Mouse (Mus musculus): ENCODE data around the gene Cpne1.
A peak's percentile ranks its signal among the peaks of the same experiment; 100 is the strongest.
"Not testable (repeated sequence)": the region's sequence is repeated elsewhere in the genome, so short reads cannot be mapped to it uniquely, and the experiment has no call there.

The Cpne1 gene

DNA sequence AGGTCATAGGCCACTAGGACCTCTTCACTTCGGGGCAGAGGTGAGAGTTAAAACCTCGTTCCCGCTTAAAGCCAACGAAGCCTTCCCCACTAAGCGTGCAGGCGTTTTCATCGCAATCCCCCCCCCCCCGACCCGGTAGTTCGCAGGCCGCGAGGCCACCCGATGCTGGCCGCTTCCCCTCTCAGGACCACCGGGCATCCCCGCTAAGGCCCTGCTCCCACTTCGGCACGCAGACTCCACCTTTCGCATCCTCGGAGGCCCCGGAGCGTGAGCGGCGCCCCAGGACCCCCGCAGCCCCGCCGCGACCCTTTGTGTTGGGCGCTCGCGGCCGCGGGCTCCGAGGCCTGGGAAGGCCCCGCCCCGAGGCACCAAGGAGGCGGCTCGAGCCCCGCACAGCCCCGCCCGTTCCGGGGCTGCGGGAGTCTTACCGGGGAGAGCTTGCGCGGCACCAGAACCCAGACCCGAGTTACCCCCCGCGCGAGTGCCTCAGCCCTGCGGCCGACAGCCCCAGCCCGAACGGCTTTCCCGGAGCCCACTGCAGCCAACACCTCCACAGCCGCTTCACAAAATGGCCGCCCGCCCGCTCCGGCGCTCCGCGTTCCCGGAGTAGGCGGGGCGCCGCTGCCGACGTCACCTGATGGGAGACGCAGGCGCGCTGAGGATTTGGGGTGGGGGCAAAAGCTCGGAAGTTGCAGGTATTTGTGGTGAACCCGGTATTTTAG lies at the start of gene Cpne1, which contains the start of gene Rbm12:
Cpne1 (minus strand) TSS at position 608 of the 722 bp plus-strand sequence.
Rbm12 (minus strand) TSS at position 621 of the 722 bp plus-strand sequence.
- DNase-seq (ENCODE audit: low spot score): peak; percentile 97

DNA sequence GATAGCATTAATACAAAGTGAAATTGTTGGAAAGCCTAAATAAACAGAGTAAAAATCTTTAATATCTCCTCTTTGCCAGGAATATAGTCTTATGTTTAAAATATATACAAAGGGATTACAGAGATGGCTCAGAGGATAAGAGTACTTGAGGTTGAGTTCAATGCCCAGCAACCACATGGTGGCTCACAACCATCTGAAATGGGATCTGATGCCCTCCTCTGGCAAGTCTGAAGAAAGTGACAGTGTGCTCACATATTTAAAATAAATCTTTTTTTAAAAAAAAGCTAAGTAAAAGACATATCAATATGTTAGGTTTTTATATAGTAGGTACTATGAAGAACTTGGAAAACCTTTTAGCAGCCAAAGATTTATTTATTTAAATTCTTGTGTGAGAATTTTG lies 39.8 kb upstream of the Cpne1 start:
- DNase-seq (ENCODE audit: low spot score): no peak

DNA sequence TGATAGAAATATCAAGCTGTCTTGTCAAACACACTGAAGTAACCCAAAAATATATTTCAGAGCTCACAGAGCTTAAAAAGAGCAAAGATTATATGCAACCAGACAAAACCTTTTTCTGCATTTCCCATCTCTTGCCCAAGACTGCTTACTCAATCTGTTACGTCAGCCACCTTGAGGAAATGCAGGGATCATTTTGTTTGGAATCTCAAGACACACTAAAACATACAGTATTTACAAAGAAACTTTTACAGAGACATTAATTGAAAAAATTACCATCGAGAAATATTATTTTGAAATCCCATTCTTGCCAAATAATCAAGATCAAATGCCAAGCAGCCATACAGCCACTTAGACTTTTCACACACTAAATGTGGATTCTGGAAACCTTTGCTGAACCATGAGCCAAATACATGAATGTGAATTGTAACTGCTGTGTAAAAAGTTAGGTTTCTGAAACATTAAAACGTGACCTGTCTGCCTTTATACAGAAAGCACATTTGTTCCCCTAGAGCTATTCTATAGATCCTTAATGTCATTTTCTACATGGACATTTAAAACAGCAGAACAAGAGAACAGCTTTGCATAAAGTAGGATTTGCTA lies 35.7 kb upstream of the Cpne1 start:
- no peak for DNase-seq (ENCODE audit: low spot score)

DNA sequence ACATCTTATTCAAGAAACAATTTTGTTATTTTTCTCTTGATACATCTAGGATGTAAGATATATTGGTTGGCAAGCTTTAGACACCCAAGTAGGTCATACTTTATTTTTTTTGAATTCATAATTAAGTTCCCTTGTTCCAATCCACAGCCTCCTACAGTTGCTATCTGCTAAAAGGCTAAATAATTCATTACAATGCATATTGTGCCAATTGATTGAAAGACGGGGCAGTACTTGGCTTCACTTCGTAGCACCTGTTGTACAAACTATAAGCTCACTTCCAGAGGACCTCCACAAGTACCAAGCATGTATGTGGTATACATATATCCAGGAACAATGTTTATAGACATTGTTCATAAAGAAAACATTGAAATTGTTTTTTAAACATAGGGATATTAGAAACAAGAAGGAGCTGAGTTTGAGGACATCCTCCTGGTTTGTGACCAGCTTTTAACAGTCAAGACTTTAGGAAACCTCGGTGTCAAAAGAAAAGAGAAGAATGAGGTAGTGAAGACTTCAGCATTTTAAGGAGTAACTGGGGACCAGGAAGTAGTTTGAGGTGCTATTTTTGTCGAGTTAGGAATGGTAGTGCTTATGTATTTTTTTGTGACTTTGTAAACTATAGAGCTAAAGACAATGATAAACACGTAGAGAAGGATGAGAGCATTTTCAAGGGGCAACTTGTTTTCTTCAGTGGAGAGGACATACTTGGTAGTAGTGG lies 34.7 kb upstream of the Cpne1 start:
- no peak for DNase-seq (ENCODE audit: low spot score)

DNA sequence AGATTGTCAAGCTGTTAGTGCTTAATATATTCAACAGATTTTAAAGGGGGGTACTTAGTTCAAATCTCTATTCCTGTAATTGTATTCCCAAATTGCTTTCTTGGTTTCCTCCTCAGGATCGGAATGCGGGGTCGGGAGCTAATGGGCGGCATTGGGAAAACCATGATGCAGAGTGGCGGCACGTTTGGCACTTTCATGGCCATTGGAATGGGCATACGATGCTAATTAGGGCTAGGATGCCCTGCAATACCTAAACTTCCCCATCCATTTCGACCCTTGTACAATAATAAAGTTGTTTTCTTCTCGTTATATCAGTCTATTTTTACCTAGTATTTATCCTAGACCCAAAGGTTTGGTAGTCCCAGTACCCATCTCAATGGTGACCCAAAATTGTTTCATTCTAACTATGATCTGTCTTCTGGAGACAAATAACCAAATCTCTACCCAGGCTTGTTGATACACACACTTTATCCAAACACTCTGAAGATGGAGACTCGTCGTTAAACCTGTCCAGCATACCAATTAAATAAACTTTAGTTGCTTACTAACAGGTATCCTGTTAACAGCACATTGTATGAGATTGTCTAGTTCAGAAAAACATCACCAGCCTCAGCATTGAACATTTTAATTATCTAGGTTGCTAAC lies 33.8 kb upstream of the Cpne1 start:
- DNase-seq (ENCODE audit: low spot score): no peak

DNA sequence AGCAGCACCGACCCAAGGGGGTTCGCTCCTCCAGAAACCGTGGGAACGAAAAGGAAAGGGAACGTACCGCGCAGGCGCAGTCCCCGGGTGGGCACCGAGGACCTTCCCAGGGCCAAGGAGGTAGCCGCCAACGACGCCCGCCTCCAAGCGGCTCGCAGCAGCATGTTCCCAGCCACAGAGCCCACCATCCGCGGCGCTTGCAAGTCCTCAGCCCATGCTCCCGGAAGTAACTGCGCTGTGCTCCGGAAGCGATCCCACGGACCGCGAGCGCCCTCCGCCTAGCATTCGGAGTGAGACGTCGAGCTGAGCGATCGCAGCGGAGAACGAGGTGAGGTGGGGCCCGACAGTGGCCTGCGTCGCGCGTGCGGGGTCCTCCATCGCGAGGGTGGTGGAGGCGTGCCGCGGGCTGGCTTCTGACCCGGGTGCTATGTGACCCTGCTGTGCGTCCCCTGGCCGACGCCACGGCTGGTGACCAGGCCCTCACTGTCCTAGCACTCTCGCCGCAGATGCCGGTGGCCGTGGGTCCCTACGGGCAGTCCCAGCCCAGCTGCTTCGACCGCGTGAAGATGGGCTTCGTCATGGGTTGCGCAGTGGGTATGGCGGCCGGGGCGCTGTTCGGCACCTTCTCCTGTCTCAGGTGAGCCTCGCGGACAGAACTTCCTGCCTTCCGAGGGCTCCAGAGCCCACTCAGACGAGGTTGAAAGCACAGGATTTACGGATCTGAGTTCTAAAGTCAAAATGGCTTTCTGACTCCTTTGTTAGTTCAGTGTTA lies 32.4 kb upstream of the Cpne1 start, which contains the start of the genes Romo1 and Nfs1:
Romo1 (plus strand) TSS at position 87 of the 772 bp plus-strand sequence.
Nfs1 (minus strand) TSS at position 234 of the 772 bp plus-strand sequence.
- peak; percentile 93 for DNase-seq (ENCODE audit: low spot score)

DNA sequence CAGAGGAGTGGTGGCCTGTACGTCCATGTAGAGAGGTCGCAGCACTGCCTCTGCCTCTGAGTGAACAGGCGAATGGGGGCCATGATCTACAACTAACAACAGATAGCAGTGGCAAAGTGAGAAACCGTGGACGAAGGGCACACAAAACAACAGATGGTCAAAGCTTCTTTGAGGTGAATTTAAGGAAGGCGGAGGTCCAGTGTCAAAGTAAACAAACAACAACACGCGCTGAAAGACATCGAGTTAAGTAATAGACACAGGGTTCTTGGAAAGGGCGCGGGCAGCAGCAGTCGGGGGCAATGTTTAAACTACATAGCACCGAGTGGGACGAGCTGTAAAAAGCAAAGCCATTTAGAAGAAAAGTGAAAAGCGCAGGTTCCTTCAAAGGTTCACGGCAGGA lies 31.6 kb upstream of the Cpne1 start:
- DNase-seq (ENCODE audit: low spot score): no peak

DNA sequence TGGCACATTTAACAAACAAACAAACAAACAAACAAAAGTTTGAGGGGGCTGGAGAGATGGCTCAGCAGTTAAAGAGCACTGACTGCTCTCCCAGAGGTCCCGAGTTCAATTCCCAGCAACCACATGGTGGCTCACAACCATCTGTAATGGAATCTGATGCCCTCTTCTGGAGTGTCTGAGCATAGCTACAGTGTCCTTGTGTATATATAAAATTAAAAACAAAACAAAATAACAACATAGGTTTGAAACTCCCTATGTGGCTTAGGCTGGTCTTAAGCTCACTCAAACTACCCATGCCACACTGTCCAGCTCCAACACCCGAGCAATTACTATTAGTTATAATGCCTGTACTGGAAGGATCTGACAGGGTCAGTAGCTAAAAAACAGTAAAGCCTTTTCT lies 31.1 kb upstream of the Cpne1 start:
- no peak for DNase-seq (ENCODE audit: low spot score)

DNA sequence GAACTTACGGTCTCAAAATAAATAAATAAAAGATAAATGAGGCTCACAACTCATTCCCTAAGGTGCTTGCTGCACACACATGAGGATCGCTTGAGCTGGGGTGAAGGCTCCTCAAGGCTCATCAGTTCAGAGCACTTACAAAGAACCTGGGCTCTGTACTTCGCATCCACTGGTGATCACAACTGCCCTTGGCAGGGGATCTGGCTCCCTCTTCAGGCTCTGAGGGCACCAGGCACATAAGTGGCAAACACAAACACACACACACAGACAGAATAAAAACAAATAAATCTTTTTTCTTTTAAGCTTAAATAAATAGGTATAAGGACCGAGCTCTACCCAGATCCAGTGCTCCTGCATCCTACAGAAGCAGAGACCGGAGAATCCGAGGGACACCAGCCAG lies 23.9 kb upstream of the Cpne1 start:
- no peak for DNase-seq (ENCODE audit: low spot score)

DNA sequence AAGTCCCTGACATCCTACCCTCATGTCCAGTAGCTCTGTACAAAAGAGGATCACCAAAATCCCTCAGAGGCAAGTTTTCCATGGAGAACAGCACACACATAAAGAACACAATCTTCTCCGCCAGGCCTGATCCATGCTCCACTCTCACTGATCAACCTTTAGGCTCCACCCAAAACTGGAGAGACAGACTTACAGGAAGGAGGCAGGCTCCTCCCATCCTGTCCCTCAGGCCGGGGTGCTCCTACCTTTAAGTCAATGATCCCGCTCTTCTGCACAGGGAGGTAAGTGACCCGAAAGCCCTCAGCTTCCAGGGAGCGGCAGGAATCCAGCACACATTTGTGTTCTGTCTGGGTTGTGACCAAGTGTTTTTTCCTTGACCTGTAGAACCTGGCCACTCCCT lies 22.4 kb upstream of the Cpne1 start:
- no peak for DNase-seq (ENCODE audit: low spot score)

DNA sequence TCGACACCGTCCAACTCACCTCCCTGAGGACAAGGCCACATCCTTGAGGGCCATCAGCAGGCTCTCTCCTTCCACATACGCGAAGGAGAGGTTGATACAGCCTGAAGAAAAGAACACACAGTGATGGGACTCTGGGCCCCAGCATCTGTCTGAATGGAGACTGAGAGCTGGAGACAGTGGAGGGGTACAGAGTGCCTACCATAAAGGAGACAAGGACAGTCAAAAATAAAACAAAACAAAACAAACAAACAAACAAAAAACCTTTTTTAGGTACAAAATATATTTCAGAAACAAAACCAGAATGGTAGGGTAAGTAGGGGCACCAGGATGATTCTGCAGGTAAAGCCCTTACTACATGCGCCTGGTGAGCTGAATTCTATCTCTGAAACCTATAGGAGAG lies 15.2 kb upstream of the Cpne1 start, which contains the start of gene Gm28036:
Gm28036 (minus strand) TSS at position 101 of the 400 bp plus-strand sequence.
- DNase-seq (ENCODE audit: low spot score): no peak

DNA sequence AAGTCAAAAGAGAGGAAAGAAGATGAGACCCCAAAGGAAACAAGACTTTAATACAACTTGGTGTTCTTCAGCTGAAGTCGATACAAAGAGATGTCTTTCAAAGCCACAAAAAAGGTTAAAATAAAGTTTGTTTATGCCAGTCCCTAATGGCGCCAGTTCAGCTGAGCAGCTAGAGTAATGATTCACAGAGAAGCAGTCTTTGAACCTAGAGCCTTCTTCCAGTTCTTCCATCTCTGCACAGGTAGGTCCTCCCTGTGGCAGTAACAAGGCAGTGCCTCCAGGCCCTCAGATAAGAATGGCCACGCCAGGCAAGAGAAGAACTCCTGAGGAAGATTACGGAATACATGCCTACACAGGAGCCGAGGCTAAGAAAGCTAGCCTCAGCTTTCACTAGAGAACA lies 12.0 kb upstream of the Cpne1 start:
- DNase-seq (ENCODE audit: low spot score): no peak

DNA sequence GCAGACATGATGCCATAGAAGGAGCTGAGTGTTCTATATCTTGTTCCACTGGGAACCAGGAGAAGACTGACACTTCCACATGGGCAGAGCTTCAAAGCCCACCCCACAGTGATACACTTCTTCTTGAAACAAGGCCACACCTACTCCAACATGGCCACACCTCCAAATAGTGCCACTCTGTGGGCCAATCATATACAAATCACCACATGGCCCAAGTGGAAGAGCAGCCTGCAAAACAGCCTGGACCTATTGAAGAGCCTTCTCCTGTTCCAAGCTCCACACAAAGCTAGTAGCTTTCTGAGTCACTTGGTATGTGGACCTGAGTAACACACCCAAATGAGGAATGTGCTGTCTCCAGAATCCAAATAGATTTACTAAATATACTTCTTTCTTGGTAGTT lies 7.8 kb upstream of the Cpne1 start:
- DNase-seq (ENCODE audit: low spot score): no peak

DNA sequence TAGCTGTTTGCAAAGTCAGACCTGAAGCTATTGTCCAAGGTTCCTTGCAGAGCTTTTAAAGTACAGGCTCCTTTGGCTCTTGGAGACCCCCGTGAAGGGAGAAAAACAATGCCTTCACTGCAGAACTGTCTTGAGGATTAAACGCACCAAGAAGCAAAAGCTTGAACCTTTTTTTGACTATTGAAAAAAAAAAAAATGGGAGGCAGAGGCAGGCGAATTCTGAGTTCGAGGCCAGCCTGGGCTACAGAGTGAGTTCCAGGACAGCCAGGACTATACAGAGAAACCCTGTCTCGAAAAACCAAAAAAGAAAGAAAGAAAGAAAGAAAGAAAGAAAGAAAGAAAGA lies 287 bp upstream of the Cpne1 start:
- DNase-seq (ENCODE audit: low spot score): not testable (repeated sequence)

DNA sequence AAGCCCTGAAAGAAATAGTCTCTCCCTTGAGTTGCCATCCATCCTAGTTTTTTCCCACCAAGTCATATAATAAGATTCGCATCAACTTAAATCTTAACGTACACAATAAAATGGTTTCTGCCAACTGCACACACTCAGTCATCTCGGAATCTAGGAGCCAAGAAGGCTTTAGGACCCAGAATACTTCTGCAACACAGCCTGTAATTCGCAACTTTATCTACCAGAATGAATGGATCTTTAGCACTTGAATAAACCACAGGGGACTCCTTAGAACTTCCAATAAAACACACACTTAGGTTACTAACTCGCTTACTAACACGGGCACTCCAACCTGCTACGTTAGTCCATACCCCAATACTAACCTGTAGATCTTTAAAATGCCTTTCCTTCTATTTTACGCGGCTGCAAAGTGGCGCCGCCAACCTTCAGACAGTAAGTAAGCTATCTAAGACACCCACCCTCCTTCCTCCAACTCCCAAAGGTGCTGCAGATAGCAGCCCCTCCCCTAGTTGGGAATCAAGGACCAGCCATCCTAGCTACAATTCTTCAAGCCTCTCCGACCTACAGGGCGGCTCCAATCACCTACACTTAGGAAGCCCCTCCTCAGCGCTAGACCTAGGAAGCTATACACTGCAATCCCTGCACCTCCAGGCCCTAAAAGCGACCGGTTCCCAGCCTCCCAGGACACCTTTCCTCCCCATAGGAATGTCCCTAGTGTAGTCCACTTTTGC lies 973 bp downstream of the Cpne1 start:
- no peak for DNase-seq (ENCODE audit: low spot score)

DNA sequence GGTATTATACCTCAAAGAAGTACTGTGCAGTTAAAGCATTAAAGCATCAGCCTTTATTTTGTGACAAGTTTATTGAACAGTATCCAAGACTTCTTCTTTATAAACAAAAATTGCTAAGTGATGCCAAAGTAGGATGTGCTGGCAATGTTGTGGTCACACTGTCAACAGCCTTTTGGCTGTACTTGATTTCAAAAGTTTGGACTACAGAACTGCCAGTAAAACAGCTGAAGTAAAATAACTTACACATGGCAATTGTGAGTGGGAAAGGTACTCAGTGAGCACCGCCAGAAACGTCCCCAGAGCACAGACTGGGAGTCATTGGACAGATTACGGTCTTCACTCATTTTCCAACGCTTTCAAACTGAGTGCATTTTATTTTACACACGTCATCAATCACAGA lies 19.8 kb downstream of the Cpne1 start:
- no peak for DNase-seq (ENCODE audit: low spot score)

DNA sequence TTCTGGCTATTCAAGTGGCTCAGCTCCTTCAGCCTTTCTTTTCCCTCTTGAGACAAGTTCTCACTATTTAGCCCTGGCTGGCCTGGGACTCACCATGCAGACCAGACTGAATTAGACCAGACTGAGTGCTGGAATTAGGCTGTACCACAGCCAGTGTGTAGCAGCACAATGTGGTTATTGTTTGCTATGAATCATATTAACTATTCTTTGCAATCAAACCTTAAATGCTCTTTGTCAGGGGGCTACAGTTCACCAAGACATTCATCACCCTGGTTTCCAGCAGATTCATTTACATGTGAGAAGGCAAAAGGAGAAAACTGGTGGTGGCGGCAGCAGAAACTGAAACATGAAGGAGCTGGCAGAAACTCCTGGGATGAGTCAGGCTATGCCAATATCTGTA lies 22.0 kb downstream of the Cpne1 start:
- DNase-seq (ENCODE audit: low spot score): no peak

DNA sequence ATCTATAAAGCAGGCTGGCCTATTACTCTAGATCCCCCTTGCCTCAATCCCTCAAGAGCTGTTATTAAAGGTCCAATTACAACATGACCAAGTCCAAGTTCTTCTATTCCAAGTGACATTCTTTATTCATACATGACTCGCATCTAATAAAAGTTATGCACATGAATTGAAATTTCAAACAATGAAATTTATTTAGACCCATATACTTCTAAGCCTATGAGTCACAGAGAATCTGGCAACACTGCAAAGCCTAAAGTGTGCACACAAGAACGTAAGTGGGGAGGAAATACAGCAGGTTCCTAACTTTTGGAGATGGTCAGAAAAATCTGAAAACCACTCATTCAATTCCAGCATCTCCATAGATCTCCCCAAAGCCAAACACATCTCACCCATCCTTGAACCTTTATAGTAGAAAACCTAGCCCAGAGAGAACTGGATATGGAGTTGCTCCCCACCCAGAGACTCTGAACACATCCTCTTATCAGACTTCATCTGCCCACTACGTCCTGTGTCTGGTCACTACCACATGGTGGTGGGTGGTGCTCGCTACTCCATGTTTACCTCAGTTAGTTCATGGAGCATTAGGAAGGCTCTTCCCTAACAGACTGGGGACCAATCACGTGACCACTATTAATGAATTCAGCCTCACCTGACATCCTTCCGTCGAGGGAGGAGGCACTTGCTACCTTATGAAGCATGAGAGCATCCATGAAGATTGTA lies 24.2 kb downstream of the Cpne1 start:
- DNase-seq (ENCODE audit: low spot score): no peak

DNA sequence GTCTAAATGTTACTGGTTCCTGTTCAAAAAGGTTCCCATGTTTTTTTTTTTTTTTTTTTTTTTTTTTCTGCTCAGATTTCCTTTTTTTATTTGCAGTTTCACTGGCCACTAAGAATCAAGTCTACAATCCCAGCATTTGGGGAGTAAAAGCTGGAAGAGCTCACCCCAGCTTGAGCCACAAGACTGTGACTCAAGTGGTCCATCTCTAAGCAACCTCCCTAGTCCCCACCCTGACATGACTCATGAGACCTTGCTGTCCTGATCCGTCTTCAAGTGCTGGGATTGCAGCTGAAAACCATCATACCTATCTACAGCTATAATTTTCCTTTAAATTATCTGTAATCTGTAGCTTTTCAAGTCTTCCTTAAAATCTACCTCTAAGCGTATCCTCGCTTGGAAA lies 27.2 kb downstream of the Cpne1 start:
- no peak for DNase-seq (ENCODE audit: low spot score)

DNA sequence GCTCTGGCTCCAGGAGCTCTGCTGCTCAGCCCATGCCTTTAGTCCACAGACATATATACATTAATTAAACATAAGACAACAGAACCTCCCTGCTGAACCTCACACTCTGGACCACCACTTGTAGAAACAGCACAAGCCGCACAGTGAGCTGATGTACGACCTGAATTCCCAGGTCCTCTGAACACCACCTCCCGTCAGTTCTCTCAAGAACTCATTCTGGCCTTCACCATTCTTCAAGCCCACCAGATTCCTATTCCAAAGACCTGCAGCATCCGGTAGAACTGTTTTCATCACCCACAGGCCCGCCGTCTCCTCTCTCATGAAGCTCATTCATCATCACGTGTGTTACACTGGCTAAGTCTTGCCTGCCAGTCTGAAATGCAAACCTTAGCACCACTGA lies 31.4 kb downstream of the Cpne1 start:
- DNase-seq (ENCODE audit: low spot score): no peak

Measured in testis, postnatal 10 days (tissue).